Mouse (Mus musculus): ENCODE results near the gene Xpo1.
A peak's percentile ranks its signal among the peaks of the same experiment; 100 is the strongest.
"Not testable (repeated sequence)": the region's sequence is repeated elsewhere in the genome, so short reads cannot be mapped to it uniquely, and the experiment has no call there.

Gene Xpo1

GRCm38 (mm10) chr11:23299910-23300309 lies 44.1 kb downstream of the Xpo1 start:
- no peak for DNase-seq

GRCm38 (mm10) chr11:23303126-23303525 lies 47.3 kb downstream of the Xpo1 start:
- DNase-seq: no peak

GRCm38 (mm10) chr11:23305101-23305672 lies 49.3 kb downstream of the Xpo1 start:
- DNase-seq: not testable (repeated sequence)

GRCm38 (mm10) chr11:23305673-23306608 lies 50.1 kb downstream of the Xpo1 start:
- peak; percentile 100 for DNase-seq

GRCm38 (mm10) chr11:23306764-23307565 lies 51.1 kb downstream of the Xpo1 start, which contains the start of gene Usp34:
Gene Usp34, plus strand, starts transcription at chr11:23306895.
- DNase-seq: peak; percentile 98

GRCm38 (mm10) chr11:23307566-23307920 lies 51.7 kb downstream of the Xpo1 start:
- DNase-seq: no peak

- no peak for DNase-seq
Observed at GRCm38 (mm10) chr11:23313496-23313895, 57.7 kb downstream of the Xpo1 start.

- DNase-seq: no peak
Observed at GRCm38 (mm10) chr11:23329413-23329812, 73.6 kb downstream of the Xpo1 start.

- peak; percentile 24 for DNase-seq
Observed at GRCm38 (mm10) chr11:23332136-23332535, 76.3 kb downstream of the Xpo1 start.

- no peak for DNase-seq
Observed at GRCm38 (mm10) chr11:23335160-23335559, 79.3 kb downstream of the Xpo1 start.
